Comparison of ENCODE assay signal across 20 mouse cellular contexts in genomic region chr5:98833760-98834159, GRCm38 (mm10). TPM values are rescaled to one million over a fixed set of nuclear protein-coding genes. Genes with fewer than 3 reads are reported as not detected.
DNase-seq lines count a peak whose midpoint lies in the region; ATAC-seq lines count a peak whose summit lies in the region.
"Had no signal": no experiment of that assay in that cellular context is flagged by ENCODE, and none has a peak within 500 bp of the region (broad histone marks: within the 10 kb centered on the region; RNA-seq: fewer than 3 reads in every experiment).

No protein-coding gene starts in this region.

- H3K27ac ChIP-seq in midbrain, embryonic 12.5 days (replicated peaks) = peak overlapping the region; percentile 52; the same call in 1 of the 2 replicates
- H3K27ac ChIP-seq in midbrain, embryonic 11.5 days (ENCODE audit: low read depth, low read length) = no peak overlapping the region
- H3K27ac ChIP-seq: embryonic facial prominence, embryonic 10.5 days; embryonic facial prominence, embryonic 12.5 days; forebrain, embryonic 13.5 days; forebrain, embryonic 15.5 days had no signal

- WGBS in midbrain, embryonic 12.5 days = 79% methylated on average over 9 of the region's 9 CpGs
- WGBS in midbrain, embryonic 11.5 days = 84% methylated on average over 9 of the region's 9 CpGs

- H3K4me3 ChIP-seq in midbrain, embryonic 12.5 days = no peak overlapping the region
- H3K4me3 ChIP-seq in midbrain, embryonic 11.5 days (ENCODE audit: low read depth, low read length) = no peak overlapping the region
- H3K4me3 ChIP-seq: embryonic facial prominence, embryonic 10.5 days; embryonic facial prominence, embryonic 12.5 days; forebrain, embryonic 13.5 days; forebrain, embryonic 15.5 days had no signal

- H3K4me1 ChIP-seq in midbrain, embryonic 12.5 days = peaks cover 4% of the 10 kb centered on the region; the same call in 1 of the 2 replicates
- no peaks in the 10 kb centered on the region for H3K4me1 ChIP-seq in midbrain, embryonic 11.5 days (ENCODE audit: control insufficient read depth, insufficient read depth, low read length)
- H3K4me1 ChIP-seq: embryonic facial prominence, embryonic 10.5 days; embryonic facial prominence, embryonic 12.5 days; forebrain, embryonic 13.5 days; forebrain, embryonic 15.5 days had no signal

- no peak for ATAC-seq in midbrain, embryonic 12.5 days (ENCODE audit: low FRiP score, low read depth)
- no peak for ATAC-seq in midbrain, embryonic 11.5 days (ENCODE audit: low FRiP score)
- ATAC-seq: activated CD4-positive, CD25-positive, alpha-beta regulatory T cell, adult 4 months; forebrain, embryonic 13.5 days; forebrain, embryonic 15.5 days had no signal

- H3K36me3 ChIP-seq in midbrain, embryonic 12.5 days = no peaks in the 10 kb centered on the region
- H3K36me3 ChIP-seq in midbrain, embryonic 11.5 days (ENCODE audit: control insufficient read depth, insufficient read depth, low read length) = no peaks in the 10 kb centered on the region
- H3K36me3 ChIP-seq: embryonic facial prominence, embryonic 10.5 days; embryonic facial prominence, embryonic 12.5 days; forebrain, embryonic 15.5 days had no signal

- H3K9me3 ChIP-seq in midbrain, embryonic 12.5 days = no peaks in the 10 kb centered on the region
- H3K9me3 ChIP-seq in midbrain, embryonic 11.5 days (ENCODE audit: control insufficient read depth, low read length) = no peaks in the 10 kb centered on the region
- H3K9me3 ChIP-seq: embryonic facial prominence, embryonic 10.5 days; embryonic facial prominence, embryonic 12.5 days; forebrain, embryonic 13.5 days; forebrain, embryonic 15.5 days had no signal

- H3K9ac ChIP-seq in midbrain, embryonic 12.5 days (replicated peaks) = no peak overlapping the region
- H3K9ac ChIP-seq in midbrain, embryonic 11.5 days (ENCODE audit: low read length) = no peak overlapping the region
- H3K9ac ChIP-seq: embryonic facial prominence, embryonic 12.5 days; forebrain, embryonic 13.5 days; forebrain, embryonic 15.5 days had no signal

- H3K27me3 ChIP-seq in midbrain, embryonic 12.5 days = no peaks in the 10 kb centered on the region
- H3K27me3 ChIP-seq in midbrain, embryonic 11.5 days (ENCODE audit: control insufficient read depth, insufficient read depth, low read length) = no peaks in the 10 kb centered on the region
- H3K27me3 ChIP-seq: embryonic facial prominence, embryonic 12.5 days; forebrain, embryonic 13.5 days; forebrain, embryonic 15.5 days had no signal

- no peak overlapping the region for H3K4me2 ChIP-seq in midbrain, embryonic 12.5 days (replicated peaks)
- no peak overlapping the region for H3K4me2 ChIP-seq in midbrain, embryonic 11.5 days
- H3K4me2 ChIP-seq: embryonic facial prominence, embryonic 12.5 days; forebrain, embryonic 13.5 days; forebrain, embryonic 15.5 days had no signal

- DNase-seq in lung, postnatal 25 days (ENCODE audit: low spot score) = peak; percentile 31
- DNase-seq in lung, postnatal 10 days = no peak
- DNase-seq in midbrain, embryonic 11.5 days (ENCODE audit: low spot score, missing footprints) = no peak
- peak; percentile 4 for DNase-seq in ZHBTc4 (ENCODE audit: low read depth, low spot score)
- DNase-seq in ovary, postnatal 10 days (ENCODE audit: low spot score) = no peak
- DNase-seq: adrenal gland, adult 8-10 months; adrenal gland, postnatal 14 days; adrenal gland, postnatal 36 days; cerebellum, adult 11-12 months; cerebellum, adult 2 months; cerebellum, adult 9-10 months; cerebellum, postnatal 10 days; cerebellum, postnatal 25 days had no signal

RNA-seq across cellular contexts. Expression of gene Bmp3, which starts 20.5 kb away (rescaled TPM):
- 0.94 and 0.98 TPM in 2 replicates for polyA plus RNA-seq in midbrain, embryonic 12.5 days (2016; fragmentation: Nextera tagmentation; extraction: Ambion mirVana)
- 0.67 and 0.81 TPM in 2 replicates for polyA plus RNA-seq in midbrain, embryonic 11.5 days (2014; fragmentation: Nextera tagmentation; extraction: Ambion mirVana)
- polyA plus RNA-seq: activated CD4-positive, CD25-positive, alpha-beta regulatory T cell, adult 4 months; C2C12 had no signal

Comparison
In these comparisons a context has a peak if more than half of its experiments do, and no peak if none do; other contexts are left out.
1. DNase-seq: peak in lung, postnatal 25 days (single experiment) and ZHBTc4 (single experiment); none in lung, postnatal 10 days (single experiment), midbrain, embryonic 11.5 days (single experiment) and ovary, postnatal 10 days (single experiment).